Mouse (Mus musculus) cerebral cortex, adult 2 months (tissue): ENCODE results near the gene Diras1.

ENCODE experiments used
- WGBS: fragments of 180-500 bp; shearing (Covaris S2); methylation state at CpG from one replicate; pipeline ENCODE4 v1.1.7; 2018; 5-methylcytosine and 5-hydroxymethylcytosine counted together

The Diras1 gene

DNA sequence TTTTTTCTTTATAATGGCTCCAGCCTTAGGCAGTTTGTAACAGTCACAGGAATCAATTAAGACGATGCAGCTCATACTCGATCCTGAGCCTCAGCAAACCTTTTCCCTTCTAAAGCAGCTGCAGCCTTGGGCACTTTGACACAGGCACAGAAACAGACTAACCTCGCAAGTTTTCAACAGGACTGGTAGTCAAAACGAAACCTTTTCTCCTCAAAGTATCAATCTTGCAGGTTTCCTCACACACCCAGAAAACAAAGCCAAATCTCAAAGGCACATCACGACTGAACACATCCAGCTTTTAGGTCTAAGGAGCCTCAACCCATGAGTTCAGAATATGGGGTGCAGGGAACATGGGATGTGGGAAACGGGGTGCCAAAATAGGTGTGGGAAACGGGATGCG is 28.1 kb downstream of the Diras1 start:
- WGBS, result 80% methylated on average over 8 of the region's 8 CpGs

DNA sequence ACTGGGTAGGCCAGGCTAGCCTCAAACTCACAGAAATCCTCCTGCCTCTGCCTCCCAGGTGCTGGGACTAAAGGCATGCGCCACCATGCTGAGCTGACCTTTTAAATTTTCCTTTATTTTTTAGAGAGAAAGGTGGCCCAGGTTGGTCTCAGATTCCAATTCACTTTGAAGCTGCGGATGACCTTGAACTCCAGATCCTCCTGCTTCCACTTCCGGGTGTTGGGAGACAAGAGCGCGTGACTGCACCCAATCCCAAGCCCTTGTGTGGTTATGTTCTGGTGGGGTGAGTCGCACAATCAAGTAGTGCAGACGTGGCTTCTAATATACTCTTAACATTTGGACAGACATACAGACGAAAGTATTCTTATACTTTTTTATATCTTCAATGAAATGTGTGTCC is 29.0 kb downstream of the Diras1 start:
- 95% methylated on average over 8 of the region's 8 CpGs for WGBS

DNA sequence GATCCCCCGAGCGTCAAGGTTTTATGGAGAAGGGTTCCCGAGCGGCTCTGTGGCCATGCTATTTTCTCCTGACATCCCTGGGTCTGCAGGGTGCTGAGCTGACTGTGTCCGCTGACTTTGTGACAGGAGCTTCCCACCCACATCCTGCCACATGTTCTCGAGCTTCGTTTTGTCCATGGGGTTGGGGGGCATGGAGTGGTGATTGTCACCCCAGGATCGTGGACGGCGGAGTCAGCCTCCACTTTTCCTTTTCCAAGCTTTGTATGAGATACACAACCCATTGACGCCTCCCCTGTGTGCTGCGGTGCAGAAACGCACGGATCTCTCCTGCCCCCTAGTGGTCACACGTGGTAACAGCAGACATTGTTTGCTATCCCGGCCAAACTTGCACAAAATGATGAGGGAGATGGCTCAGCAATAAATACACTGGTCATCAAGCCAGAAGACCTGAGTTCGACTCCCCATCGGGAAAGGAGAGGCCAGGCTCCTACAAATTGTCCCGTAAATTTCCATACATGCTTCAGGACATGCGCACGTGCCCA is 30.3 kb downstream of the Diras1 start:
- WGBS, result 11% methylated on average over 21 of the region's 21 CpGs

DNA sequence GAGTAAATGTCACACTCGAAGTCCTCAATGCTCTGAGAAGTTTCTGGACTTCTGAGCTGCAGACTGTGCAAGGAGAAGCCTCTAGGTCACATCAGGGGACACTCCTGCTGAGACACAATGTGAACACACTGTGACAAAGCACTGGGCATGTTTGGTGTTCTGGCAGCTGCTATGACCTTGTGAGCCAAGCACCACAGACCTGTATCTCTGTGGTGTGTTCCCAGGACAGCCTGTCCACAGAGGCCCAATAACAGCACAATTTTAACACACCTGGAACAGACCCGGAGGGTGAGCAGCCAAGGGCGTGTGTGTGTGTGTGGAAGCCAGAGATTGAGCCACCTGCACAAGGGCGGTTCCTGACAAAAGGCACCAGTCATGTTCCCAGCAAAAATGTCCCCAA is 30.8 kb downstream of the Diras1 start:
- 37% methylated on average over 4 of the region's 4 CpGs for WGBS

DNA sequence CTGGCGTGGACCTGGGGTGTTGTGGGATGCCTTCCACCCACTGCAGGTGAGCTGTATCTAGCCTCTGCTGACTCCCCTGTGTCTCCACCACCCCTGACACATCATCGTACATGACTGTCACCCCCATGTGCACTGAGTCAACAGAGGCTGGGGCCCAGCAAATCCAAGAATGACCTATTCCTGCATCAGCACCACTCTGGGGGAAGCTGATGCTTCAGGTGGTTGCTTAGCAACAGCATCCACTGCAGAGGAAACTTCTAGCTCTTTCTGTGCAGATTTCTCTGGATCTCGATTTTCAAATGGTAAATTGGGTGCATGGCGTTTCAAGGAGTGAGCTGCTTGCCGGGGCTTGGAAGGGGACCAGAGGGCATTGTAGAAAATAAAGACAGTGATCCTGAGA is 32.2 kb downstream of the Diras1 start:
- 42% methylated on average over 5 of the region's 5 CpGs for WGBS

DNA sequence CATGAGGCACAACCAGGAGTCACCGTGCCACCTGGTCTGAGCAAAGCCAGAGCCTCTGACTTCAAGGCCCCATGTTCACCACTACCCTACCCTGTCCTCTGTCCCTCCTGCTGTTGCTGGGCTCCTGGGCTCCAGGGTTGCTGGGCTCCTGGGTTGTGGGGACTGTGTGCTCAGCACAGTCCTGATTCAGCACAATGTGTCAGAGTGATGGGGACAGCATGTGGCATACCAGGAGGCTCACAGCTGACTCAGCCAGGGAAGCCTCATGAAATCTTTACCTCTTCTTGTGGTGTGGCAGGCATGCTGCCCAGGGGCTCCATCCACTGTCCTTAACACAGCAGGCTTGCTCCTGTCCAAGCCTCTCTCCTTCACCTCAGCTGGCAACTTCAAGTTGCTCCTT is 33.5 kb downstream of the Diras1 start:
- 89% methylated on average over 1 of the region's 1 CpGs for WGBS

DNA sequence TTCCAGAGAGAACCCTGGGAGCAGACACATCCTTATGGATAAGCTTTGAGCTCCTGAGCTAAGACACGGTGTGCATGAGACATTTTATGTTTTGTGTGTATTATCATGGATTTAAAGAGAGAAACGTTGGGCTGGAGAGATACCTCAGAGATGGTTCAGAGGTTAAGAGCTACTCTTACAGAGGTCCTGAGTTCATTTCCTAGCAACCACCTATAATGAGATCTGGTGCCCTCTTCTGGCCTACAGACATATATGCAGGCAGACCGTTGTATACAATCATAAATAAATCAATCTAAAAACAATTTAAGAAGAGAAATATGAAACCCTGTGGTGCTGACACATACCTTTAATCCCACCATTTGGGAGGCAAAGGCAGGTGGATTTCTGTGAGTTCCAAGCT is 34.5 kb downstream of the Diras1 start:
- WGBS, result 33% methylated on average over 3 of the region's 3 CpGs

DNA sequence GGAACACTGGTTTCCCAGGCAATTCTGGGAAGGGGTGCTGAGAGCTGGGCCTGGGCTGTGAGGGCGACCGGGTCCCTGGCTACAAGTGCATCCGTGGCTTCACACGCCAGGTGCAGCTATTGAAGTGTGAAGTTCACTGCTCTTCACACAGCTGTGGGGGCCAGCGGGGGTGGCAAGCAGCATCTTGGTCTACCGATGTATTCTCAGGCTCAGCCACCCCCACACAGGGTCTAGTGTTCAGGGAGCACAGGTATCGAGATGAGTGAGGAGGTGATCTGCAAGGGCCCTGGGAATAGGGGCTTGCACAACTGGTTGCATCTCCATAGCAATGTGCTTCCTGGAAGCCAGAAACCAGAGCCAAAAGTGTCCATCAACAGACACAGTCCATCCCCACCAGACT is 35.1 kb downstream of the Diras1 start:
- 70% methylated on average over 7 of the region's 7 CpGs for WGBS

DNA sequence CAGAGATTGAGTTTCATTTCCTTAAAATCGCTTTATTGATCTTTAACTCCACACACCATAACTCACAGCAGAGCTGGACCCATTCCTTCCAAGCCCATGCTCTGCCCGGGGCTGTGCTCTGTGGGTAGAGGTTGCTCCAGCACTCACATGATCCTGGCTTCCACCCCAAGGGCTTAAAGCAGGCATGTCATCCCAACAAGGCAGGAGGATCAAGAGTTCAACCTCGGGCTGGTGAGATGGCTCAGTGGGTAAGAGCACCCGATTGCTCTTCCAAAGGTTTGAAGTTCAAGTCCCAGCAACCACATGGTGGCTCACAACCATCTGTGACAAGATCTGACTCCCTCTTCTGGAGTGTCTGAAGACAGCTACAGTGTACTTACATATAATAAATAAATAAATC is 35.6 kb downstream of the Diras1 start:
- 73% methylated on average over 4 of the region's 4 CpGs for WGBS

DNA sequence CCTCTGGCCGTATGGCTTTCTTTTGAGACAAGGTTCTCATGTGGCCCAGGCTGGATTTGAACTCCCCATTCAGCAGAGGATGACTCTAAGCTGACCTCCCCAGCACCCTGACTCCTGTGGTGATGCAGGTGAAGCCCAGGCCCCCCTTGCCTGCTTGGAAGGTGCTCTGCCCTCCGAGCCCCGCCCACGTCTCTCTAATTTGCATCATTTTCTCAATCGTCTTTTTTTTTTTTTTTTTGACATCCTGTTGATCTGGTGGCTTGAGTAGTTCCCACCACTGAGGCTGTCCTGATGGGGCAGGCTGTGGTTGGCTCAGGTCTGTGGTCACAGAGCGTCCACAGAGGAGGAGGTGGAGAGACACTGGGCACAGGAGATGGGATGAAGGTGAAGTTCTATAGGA is 36.0 kb downstream of the Diras1 start:
- WGBS, result 71% methylated on average over 6 of the region's 6 CpGs

DNA sequence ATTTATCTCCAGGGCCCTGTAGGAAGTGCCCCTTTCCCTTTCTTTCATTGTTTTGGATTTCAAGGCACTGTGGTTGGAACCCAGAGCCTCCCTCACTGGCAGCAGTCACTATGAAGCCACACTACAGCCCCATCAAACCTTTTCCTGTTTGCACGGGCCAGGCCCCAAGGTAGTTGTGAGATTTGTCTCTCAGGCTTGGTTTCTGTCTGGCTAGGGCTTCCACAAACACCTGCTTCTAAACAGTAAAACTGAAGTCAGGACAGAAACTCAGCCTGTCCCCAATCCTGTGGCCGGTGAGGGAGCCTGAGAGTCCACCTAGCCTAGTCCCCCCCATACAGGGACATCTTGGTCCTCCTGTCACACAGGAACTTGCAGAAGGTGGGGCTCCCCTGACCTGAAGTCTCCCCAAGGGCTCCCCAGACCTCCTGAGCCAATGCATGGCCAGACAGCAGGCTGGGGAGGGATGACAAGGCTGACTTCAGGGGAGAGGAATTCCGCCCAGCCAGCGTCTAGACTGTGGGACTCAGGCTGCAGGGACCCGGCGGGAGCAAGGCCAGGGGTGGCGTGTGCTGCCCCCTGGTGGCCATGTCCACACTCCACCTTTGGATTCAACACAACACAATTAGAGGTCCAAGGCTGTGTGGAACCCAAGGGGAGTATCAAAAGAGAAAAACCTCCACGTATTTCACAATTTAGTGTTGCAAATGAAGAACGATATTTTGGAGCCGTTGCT is 37.6 kb downstream of the Diras1 start:
- 21% methylated on average over 10 of the region's 10 CpGs for WGBS

DNA sequence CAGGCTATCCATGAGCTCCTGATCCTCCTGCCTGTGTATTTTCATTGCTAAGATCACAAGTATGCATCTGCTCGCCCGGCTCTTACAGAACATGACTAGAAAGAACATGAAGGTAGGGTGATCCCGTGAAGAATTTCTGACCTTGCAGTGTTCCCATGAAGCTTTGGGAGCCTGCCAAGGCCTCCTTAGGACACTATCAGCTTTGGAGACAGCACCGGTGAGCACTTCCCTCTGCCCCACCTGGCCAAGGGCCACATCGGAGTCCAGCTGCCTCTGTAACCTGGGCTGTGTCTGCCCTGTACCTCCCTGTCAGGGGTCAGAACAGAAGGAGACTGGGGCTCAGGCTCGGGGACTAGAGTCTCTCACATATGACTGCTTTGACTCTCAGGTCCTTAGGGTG is 38.7 kb downstream of the Diras1 start:
- 76% methylated on average over 6 of the region's 6 CpGs for WGBS

DNA sequence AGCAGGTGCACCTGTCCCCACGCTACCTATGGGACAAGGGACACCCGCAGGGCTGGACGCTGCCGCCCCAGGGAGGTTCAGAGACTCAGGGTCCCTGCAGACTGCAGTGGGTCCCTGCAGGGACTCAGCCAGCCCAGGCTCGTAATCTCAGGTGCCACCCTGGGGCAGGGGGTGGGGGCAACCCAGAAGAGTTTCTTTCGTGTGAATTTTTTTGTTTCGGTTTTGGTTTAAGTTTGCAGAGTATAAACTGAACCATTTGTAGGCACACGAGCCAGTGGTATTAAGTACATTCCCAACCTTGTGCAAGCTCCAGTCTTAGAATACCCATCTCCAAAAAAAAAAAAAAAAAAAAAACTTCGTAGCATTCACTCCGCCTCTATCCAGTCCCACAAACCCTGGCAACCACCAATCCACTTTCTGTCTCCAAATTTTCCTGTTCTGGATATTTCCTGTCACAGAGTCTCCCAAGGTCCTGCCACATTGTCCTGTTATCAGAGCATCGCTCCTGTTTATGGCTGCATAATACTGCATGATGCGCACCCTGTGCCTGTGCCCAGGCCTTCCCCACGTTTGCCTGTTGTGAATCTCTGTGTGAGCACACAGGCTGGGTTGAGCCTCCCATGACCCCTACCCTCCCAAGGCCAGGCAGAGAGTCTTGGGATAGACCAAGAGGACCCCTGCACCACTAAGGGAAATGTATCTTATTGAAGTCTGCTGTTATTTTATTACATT is 39.3 kb downstream of the Diras1 start:
- 27% methylated on average over 13 of the region's 13 CpGs for WGBS

DNA sequence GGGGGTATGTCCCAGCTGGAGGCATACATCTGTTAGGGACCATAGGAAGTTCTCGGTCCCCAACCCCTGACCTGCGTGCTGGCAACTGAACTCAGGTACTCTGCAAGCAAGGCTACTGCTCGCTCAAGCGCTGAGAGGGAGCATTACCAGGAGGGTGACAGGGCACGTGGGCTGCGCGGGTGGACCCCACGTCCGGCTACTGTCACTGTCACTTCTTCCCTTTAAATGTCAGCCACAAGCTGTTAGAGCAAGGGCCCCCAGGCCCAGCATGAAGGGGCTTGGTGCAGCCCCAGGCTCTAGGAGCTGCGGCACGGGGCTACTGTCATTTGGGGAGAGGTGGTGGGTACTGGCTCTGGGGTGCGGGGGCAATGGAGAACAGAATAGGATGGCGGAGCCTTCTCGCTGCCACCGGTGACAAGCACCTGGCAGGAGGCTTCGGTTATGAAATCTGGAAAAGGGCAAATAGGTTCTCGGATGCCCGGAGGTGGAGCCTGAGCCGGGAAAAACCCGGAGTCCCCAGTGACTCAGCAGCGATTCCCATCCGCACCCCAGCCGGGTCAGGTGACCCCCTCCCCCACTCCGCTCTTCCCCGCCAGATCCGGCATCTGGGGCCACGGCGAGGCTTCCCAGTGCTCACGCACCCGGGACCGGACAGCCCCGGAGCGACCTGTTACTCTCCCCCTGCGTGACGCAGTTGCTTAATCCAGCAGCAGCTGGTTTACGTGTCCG is 40.1 kb downstream of the Diras1 start:
- WGBS, result 12% methylated on average over 37 of the region's 37 CpGs

DNA sequence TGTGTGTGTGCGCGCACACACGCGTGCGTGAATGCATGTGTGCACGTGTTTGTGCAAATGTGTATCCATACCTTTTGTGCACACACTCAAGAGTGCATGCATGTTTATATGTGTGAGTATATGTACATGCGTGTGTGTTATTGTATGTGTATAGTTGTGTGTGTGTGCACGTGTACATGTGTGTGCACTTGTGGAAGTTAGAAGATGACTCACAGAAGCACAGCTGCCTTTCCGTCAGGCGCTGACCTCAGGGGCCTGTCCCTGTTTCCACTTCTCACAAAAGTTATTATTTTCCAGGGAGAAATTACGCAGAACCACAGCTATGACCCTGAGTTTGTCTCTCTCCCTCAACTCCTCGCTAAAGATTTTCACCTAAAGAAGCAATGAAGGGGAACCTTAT is 41.2 kb downstream of the Diras1 start:
- WGBS, result 94% methylated on average over 12 of the region's 12 CpGs

DNA sequence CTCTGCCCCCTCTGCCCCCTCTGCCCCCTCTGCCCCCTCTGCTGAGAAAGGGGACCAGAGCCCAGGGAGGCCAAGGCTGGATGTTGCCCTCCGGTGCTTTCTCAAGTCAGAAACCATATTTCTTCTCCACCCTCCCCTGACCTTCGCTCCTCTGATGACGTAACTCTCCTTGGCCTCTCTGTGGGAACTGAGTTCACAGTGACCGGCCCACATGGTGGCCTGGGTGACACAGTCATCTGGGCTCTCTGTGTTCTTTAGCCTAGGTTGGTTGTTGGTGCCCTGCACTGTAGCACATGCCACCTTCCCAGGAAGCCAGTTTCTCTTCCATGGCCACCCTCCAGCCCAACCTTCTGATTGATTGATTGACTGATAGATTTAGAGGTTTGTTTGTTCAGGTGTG is 43.1 kb downstream of the Diras1 start:
- WGBS, result 75% methylated on average over 4 of the region's 4 CpGs

DNA sequence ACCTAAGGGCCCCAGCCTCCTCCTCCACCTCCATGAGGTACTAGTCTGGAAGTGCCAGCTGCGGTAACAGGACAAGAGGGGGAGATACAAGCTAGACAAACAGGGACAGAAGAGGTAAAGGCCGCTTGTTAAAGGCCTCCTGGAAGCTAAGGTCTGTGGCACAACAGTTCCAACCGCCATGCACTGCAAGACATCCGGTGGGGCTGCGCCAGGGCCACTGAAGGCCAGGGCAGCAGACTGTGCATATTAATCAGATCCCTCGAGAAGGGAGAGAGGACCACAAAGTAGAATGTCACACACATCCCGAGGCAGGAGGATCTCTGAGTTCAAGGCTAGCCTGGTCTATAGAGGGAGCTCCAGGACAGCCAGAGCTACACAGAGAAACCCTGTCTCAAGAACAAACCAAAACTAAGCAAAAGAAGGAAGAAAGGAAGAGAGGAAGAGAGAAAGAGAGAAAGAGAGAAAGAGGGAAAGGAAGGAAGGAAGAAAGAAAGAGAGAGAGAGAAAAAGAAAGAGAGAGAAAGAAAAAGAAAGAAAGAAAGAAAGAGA is 43.8 kb downstream of the Diras1 start:
- 60% methylated on average over 7 of the region's 7 CpGs for WGBS

DNA sequence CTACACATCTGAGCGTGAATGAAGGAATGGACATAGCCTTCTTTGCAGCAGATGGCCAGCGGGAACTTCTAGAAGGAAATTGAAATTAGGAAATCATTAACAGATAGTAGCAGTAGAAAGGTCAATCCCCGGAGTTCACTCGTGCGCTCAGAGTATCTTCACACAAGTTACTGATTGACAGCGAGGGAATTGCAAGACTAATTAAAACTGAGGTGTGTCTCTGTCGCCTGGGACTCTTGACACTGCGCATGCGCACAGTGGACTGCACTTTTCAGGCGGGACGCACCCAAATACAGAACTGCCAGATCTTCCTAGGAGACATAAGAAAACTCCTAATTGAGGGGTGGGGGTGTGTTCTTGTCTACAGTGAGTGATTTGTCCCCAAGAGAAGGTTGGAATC is 50.0 kb downstream of the Diras1 start:
- 95% methylated on average over 11 of the region's 11 CpGs for WGBS

DNA sequence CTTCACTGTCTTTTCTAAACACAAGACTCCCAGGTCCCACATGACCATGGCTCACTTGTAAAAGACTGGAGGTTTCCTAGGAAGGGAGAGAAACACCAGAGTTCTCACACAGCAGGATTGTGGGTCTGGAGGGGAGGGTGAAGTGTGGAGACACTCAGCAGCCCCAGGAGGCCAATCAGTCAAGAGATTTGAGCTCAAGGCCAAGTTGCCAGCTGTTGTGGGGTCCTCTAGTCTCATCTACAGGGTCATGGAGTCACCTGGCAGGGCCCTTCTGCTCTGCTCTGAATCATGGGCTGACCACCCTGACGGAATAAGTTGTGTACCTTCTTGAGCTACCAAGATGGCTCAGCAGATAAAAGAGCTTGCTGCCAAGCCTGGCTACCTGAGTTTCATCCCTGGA is 51.7 kb downstream of the Diras1 start:
- 85% methylated on average over 1 of the region's 1 CpGs for WGBS

DNA sequence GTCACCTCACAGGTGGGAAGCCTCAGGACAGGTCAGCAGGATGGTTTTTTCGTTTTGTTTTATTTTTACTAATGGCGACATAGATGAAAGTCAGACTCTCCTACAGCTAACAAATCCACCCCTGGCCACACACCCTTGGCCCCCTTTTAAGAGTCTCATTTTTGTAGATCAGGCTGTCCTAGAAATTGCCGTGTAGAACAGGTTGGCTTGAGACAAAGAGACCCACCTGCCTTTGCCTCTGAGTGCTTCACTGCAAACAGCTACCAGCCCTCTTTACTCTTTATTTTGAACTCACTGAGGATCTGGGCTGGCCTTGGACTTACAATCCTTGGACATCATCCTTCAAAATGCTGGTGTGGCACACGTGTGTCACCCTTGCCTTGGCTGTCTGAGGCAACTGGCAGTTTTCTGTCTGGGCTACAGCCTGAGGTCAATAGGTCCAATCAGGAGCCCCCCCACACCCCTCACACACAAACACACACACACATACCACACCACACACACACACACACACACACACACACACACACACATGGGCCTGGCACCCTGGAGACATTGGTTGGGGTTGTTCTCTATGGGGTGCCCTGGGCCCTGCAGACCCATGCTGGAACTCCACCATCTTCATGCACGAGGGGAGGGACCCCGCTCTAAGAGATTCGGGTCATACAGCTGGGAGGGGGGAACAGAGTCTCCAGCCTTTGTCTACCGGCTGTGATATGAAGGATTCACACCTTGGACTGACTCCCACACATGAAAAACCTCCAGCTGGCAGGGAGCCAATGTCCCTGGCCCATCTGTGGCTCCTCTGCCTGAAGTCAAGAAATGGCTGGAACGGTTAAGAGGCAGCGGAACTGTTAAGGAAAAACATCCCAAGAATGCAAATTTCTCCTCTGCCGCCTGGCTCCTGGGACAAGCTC is 53.1 kb downstream of the Diras1 start:
- 51% methylated on average over 11 of the region's 11 CpGs for WGBS

DNA sequence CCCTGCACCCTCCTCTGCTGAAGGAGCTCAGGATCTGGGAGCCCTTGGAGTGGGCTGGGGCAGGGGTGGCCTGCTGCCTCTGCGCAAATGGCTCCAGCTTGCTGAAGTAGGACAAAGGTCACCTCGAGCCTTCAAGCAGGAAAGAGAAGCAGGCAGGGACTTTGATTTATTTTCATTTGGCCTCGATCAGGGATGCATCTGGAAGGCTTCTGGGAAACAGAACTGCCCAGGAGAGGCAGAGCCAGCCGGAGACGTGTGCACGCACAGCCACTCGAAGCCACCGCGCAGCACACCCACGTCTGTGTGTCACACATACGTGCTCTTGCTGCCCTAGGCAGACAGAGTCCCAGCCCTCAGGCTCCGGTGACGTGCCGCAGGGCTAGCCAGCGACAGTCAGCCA is 53.9 kb downstream of the Diras1 start:
- WGBS, result 79% methylated on average over 15 of the region's 15 CpGs
